Mouse (Mus musculus): ENCODE results near the gene Skor1. TPM values are rescaled to one million over a fixed set of nuclear protein-coding genes. Genes with fewer than 3 reads are reported as not detected.

The Skor1 gene
- polyA plus RNA-seq, 1 experiment from 2014 or later, result not detected

GRCm38 (mm10) chr9:63131957-63132602, 16.7 kb downstream of the Skor1 start:
- peaks cover 54% of the 10 kb centered on the region for H3K27me3 ChIP-seq (ENCODE audit: control insufficient read depth, insufficient read depth, low read depth, low read length)
- 5% methylated on average over 28 of the region's 28 CpGs for WGBS (ENCODE audit: insufficient replicate concordance)
- peak overlapping the region; percentile 66 for H3K9ac ChIP-seq (ENCODE audit: low read depth, low read length)
- no peaks in the 10 kb centered on the region for H3K9me3 ChIP-seq (replicated peaks; ENCODE audit: control insufficient read depth, low read length)
- H3K4me3 ChIP-seq (ENCODE audit: low read depth, low read length), result peak overlapping the region; percentile 66
- H3K4me1 ChIP-seq (ENCODE audit: control insufficient read depth, low read depth, low read length), result peaks cover 3% of the 10 kb centered on the region
- no peaks in the 10 kb centered on the region for H3K36me3 ChIP-seq (ENCODE audit: control insufficient read depth, insufficient read depth)
- H3K4me2 ChIP-seq (ENCODE audit: low read depth, low read length), result peak overlapping the region; percentile 64
- H3K27ac ChIP-seq (ENCODE audit: low read length), result peak overlapping the region; percentile 74
- no peak for ATAC-seq (ENCODE audit: low read depth)

GRCm38 (mm10) chr9:63129641-63130041, 19.1 kb downstream of the Skor1 start:
- peaks cover 29% of the 10 kb centered on the region for H3K27me3 ChIP-seq (ENCODE audit: control insufficient read depth, insufficient read depth, low read depth, low read length)
- 61% methylated on average over 8 of the region's 8 CpGs for WGBS (ENCODE audit: insufficient replicate concordance)
- no peaks in the 10 kb centered on the region for H3K9me3 ChIP-seq (replicated peaks; ENCODE audit: control insufficient read depth, low read length)
- H3K36me3 ChIP-seq (ENCODE audit: control insufficient read depth, insufficient read depth), result no peaks in the 10 kb centered on the region
- no peak overlapping the region for H3K27ac ChIP-seq (ENCODE audit: low read length)
- no peak overlapping the region for H3K4me3 ChIP-seq (ENCODE audit: low read depth, low read length)
- no peaks in the 10 kb centered on the region for H3K4me1 ChIP-seq (ENCODE audit: control insufficient read depth, low read depth, low read length)
- no peak for ATAC-seq (ENCODE audit: low read depth)
- H3K9ac ChIP-seq (ENCODE audit: low read depth, low read length), result no peak overlapping the region
- H3K4me2 ChIP-seq (ENCODE audit: low read depth, low read length), result no peak overlapping the region

- 10% methylated on average over 9 of the region's 9 CpGs for whole genome bisulfite sequencing (ENCODE audit: insufficient replicate concordance)
- Histone ChIP-seq H3K4me2 (ENCODE audit: low read depth, low read length) (peak overlapping the region; percentile 85), H3K27me3 (ENCODE audit: control insufficient read depth, insufficient read depth, low read depth, low read length) (peaks cover 3% of the 10 kb centered on the region; the same call in 1 of the 2 replicates), H3K36me3 (ENCODE audit: control insufficient read depth, insufficient read depth) (no peaks in the 10 kb centered on the region), H3K9me3 (replicated peaks; ENCODE audit: control insufficient read depth, low read length) (no peaks in the 10 kb centered on the region), H3K9ac (ENCODE audit: low read depth, low read length) (no peak overlapping the region), H3K27ac (ENCODE audit: low read length) (no peak overlapping the region), H3K4me3 (ENCODE audit: low read depth, low read length) (peak overlapping the region; percentile 16; the same call in 1 of the 2 replicates), H3K4me1 (ENCODE audit: control insufficient read depth, low read depth, low read length) (peaks cover 2% of the 10 kb centered on the region; the same call in 1 of the 2 replicates)
- peak; percentile 42 for ATAC-seq (ENCODE audit: low read depth)
Observed at GRCm38 (mm10) chr9:63124512-63124911, 24.2 kb downstream of the Skor1 start.

GRCm38 (mm10) chr9:63123451-63124438, 25.0 kb downstream of the Skor1 start:
- H3K9ac ChIP-seq (ENCODE audit: low read depth, low read length), result peak overlapping the region; percentile 55
- no peaks in the 10 kb centered on the region for H3K36me3 ChIP-seq (ENCODE audit: control insufficient read depth, insufficient read depth)
- H3K27ac ChIP-seq (ENCODE audit: low read length), result peak overlapping the region; percentile 34; the same call in 1 of the 2 replicates
- peaks cover 2% of the 10 kb centered on the region; the same call in 1 of the 2 replicates for H3K4me1 ChIP-seq (ENCODE audit: control insufficient read depth, low read depth, low read length)
- WGBS (ENCODE audit: insufficient replicate concordance), result 4% methylated on average over 30 of the region's 30 CpGs
- H3K4me3 ChIP-seq (ENCODE audit: low read depth, low read length), result peak overlapping the region; percentile 59
- H3K9me3 ChIP-seq (replicated peaks; ENCODE audit: control insufficient read depth, low read length), result no peaks in the 10 kb centered on the region
- H3K27me3 ChIP-seq (ENCODE audit: control insufficient read depth, insufficient read depth, low read depth, low read length), result peaks cover 3% of the 10 kb centered on the region; the same call in 1 of the 2 replicates
- H3K4me2 ChIP-seq (ENCODE audit: low read depth, low read length), result peak overlapping the region; percentile 85
- peak; percentile 89 for ATAC-seq (ENCODE audit: low read depth)

GRCm38 (mm10) chr9:63122161-63122833, 26.5 kb downstream of the Skor1 start:
- Histone ChIP-seq H3K9me3 (replicated peaks; ENCODE audit: control insufficient read depth, low read length) (no peaks in the 10 kb centered on the region), H3K36me3 (ENCODE audit: control insufficient read depth, insufficient read depth) (no peaks in the 10 kb centered on the region), H3K4me1 (ENCODE audit: control insufficient read depth, low read depth, low read length) (peaks cover 2% of the 10 kb centered on the region; the same call in 1 of the 2 replicates), H3K4me3 (ENCODE audit: low read depth, low read length) (no peak overlapping the region), H3K27me3 (ENCODE audit: control insufficient read depth, insufficient read depth, low read depth, low read length) (peaks cover 3% of the 10 kb centered on the region; the same call in 1 of the 2 replicates), H3K9ac (ENCODE audit: low read depth, low read length) (no peak overlapping the region), H3K27ac (ENCODE audit: low read length) (no peak overlapping the region), H3K4me2 (ENCODE audit: low read depth, low read length) (no peak overlapping the region)
- WGBS (ENCODE audit: insufficient replicate concordance), result 55% methylated on average over 8 of the region's 8 CpGs
- no peak for ATAC-seq (ENCODE audit: low read depth)

- H3K9ac ChIP-seq (ENCODE audit: low read depth, low read length), result no peak overlapping the region
- H3K36me3 ChIP-seq (ENCODE audit: control insufficient read depth, insufficient read depth), result no peaks in the 10 kb centered on the region
- no peak overlapping the region for H3K4me3 ChIP-seq (ENCODE audit: low read depth, low read length)
- no peak overlapping the region for H3K27ac ChIP-seq (ENCODE audit: low read length)
- peaks cover under 1% of the 10 kb centered on the region; the same call in 1 of the 2 replicates for H3K27me3 ChIP-seq (ENCODE audit: control insufficient read depth, insufficient read depth, low read depth, low read length)
- WGBS (ENCODE audit: insufficient replicate concordance), result 56% methylated on average over 5 of the region's 5 CpGs
- H3K4me1 ChIP-seq (ENCODE audit: control insufficient read depth, low read depth, low read length), result no peaks in the 10 kb centered on the region; the same call in 1 of the 2 replicates
- no peak overlapping the region for H3K4me2 ChIP-seq (ENCODE audit: low read depth, low read length)
- ATAC-seq (ENCODE audit: low read depth), result no peak
- no peaks in the 10 kb centered on the region for H3K9me3 ChIP-seq (replicated peaks; ENCODE audit: control insufficient read depth, low read length)
Observed at GRCm38 (mm10) chr9:63118385-63118784, 30.4 kb downstream of the Skor1 start.

- H3K9me3 ChIP-seq (replicated peaks; ENCODE audit: control insufficient read depth, low read length), result no peaks in the 10 kb centered on the region
Observed at GRCm38 (mm10) chr9:63112514-63112913, 36.2 kb downstream of the Skor1 start.

GRCm38 (mm10) chr9:63109782-63110087, 39.0 kb downstream of the Skor1 start:
- Histone ChIP-seq H3K27me3 (ENCODE audit: control insufficient read depth, insufficient read depth, low read depth, low read length) (0 out of 2 replicates have a peak, but pooled peaks cover 6% of the 10 kb centered on the region), H3K4me2 (ENCODE audit: low read depth, low read length) (no peak overlapping the region), H3K27ac (ENCODE audit: low read length) (peak overlapping the region; percentile 76; the same call in 1 of the 2 replicates), H3K4me3 (ENCODE audit: low read depth, low read length) (no peak overlapping the region), H3K9ac (ENCODE audit: low read depth, low read length) (no peak overlapping the region), H3K36me3 (ENCODE audit: control insufficient read depth, insufficient read depth) (no peaks in the 10 kb centered on the region), H3K4me1 (ENCODE audit: control insufficient read depth, low read depth, low read length) (no peaks in the 10 kb centered on the region; the same call in 1 of the 2 replicates), H3K9me3 (replicated peaks; ENCODE audit: control insufficient read depth, low read length) (no peaks in the 10 kb centered on the region; the same call in 1 of the 2 replicates)
- 48% methylated on average over 2 of the region's 2 CpGs for WGBS (ENCODE audit: insufficient replicate concordance)
- ATAC-seq (ENCODE audit: low read depth), result no peak

More at GRCm38 (mm10) chr9:63112514-63112913, 36.2 kb downstream of the Skor1 start:
- no peaks in the 10 kb centered on the region for H3K36me3 ChIP-seq (ENCODE audit: control insufficient read depth, insufficient read depth)
- H3K9ac ChIP-seq (ENCODE audit: low read depth, low read length), result no peak overlapping the region
- 44% methylated on average over 3 of the region's 3 CpGs for WGBS (ENCODE audit: insufficient replicate concordance)
- no peak overlapping the region for H3K4me2 ChIP-seq (ENCODE audit: low read depth, low read length)
- no peak for ATAC-seq (ENCODE audit: low read depth)
- H3K27ac ChIP-seq (ENCODE audit: low read length), result no peak overlapping the region
- 0 out of 2 replicates have a peak, but pooled peaks cover 6% of the 10 kb centered on the region for H3K27me3 ChIP-seq (ENCODE audit: control insufficient read depth, insufficient read depth, low read depth, low read length)
- no peak overlapping the region for H3K4me3 ChIP-seq (ENCODE audit: low read depth, low read length)
- H3K4me1 ChIP-seq (ENCODE audit: control insufficient read depth, low read depth, low read length), result no peaks in the 10 kb centered on the region; the same call in 1 of the 2 replicates
